Comparison of ENCODE assay signal across 8 mouse cellular contexts in the genomic region with DNA sequence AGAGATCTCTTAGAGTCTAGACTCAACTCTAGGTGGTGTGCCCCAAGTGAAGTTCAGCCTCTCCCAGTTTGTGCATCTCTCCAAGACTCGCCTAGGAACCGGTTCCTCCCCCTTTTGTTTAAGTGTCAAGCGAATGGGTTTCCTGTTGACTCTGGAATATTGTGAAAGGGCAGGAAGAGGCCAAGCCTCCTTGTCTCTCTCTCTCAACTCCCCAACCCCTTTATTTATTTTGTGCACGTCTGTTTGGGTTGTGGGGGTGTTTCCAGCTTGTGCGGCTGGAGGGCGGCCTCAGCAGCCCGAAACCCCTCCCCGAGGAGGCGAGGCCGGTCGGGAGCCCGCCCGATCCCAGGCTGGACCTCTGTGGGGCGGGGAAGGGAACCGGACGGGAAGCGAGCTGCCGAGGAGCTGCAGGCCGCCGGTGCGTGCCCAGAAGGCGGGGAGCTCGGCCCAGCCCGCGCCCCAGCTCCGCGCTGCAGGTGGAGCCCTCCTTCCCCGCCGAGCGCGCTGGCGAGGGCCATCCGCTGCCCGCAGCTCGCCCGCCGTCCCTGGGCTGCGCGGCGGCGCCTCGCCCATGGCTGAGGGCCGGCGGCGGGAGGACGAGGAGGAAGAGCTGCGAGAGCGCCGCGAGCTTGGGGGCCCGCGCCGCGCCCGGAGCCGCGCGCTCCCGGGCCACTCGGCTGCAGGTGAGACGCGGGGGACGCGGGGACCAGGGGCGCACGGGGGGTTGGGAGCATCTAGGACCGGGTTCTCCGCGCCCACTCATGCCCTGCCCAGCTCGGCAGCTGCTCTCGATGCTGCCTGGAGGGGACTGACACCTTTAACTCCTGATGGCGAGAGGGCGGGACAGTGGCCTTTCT. TPM values are rescaled to one million over a fixed set of nuclear protein-coding genes. Genes with fewer than 3 reads are reported as not detected.
DNase-seq lines count a peak whose midpoint lies in the region; ATAC-seq and TF ChIP-seq lines count a peak whose summit lies in the region.

A gene (plus strand): TSS at position 368 of the 857 bp plus-strand sequence.

- peaks cover 9% of the 10 kb centered on the region; the same call in 1 of the 2 replicates for H3K4me1 ChIP-seq in lung, embryonic 14.5 days (ENCODE audit: insufficient read depth)

- peak within 1 kb of the TSS; percentile 79 for H3K4me3 ChIP-seq in lung, embryonic 14.5 days (ENCODE audit: low read depth, low read length)

- peak within 1 kb of the TSS; percentile 91 for H3K4me2 ChIP-seq in lung, embryonic 14.5 days

- ATAC-seq in lung, embryonic 14.5 days (ENCODE audit: insufficient read depth) = peak; percentile 97

- H3K9me3 ChIP-seq in lung, embryonic 14.5 days (ENCODE audit: low read depth, low read length) = no peaks in the 10 kb centered on the region

- WGBS in lung, embryonic 14.5 days = under 1% methylated on average over 62 of the region's 73 CpGs

- TF ChIP-seq CTCF in lung, embryonic 14.5 days (IDR thresholded peaks at IDR 0.05; ENCODE audit: low read depth) = no peak

- H3K27ac ChIP-seq in lung, embryonic 14.5 days (ENCODE audit: low read depth) = peak within 1 kb of the TSS; percentile 79

- DNase-seq in WW6 (ENCODE audit: low read depth, low spot score) = peak; percentile 42
- DNase-seq in cerebellum, postnatal 10 days = peak; percentile 78 to 85
- peak; percentile 13 to 67 for DNase-seq in frontal cortex, postnatal 10 days (ENCODE audit: low spot score in 2 of 2)
- DNase-seq in heart, postnatal 4 days = peak; percentile 85
- peak; percentile 59 for DNase-seq in layer of hippocampus, adult 9-11 months
- DNase-seq in lung, embryonic 14.5 days = peak; percentile 94
- DNase-seq in ovary, postnatal 10 days (ENCODE audit: low spot score) = peak; percentile 69
- DNase-seq in urinary bladder, postnatal 4 days (ENCODE audit: low spot score in 2 of 2) = peak; percentile 84

- H3K9ac ChIP-seq in lung, embryonic 14.5 days = peak within 1 kb of the TSS; percentile 86

- no peaks in the 10 kb centered on the region for H3K27me3 ChIP-seq in lung, embryonic 14.5 days (ENCODE audit: insufficient read depth, low read length)

- H3K36me3 ChIP-seq in lung, embryonic 14.5 days (ENCODE audit: insufficient read depth) = no peaks in the 10 kb centered on the region

RNA-seq across cellular contexts. Expression of the gene that starts here (rescaled TPM):
- total RNA-seq in heart, postnatal 4 days (2021) = 10 to 100 TPM; 21.4 to 21.5 TPM
- 31.9 and 38.2 TPM in 2 replicates for polyA plus RNA-seq in lung, embryonic 14.5 days (2014; fragmentation: Nextera tagmentation; extraction: Ambion mirVana)

Comparison
In these comparisons a context has a peak if more than half of its experiments do, and no peak if none do; other contexts are left out.
1. Peak in every context shown above with its lines: DNase-seq, ATAC-seq, H3K4me3 ChIP-seq and H3K27ac ChIP-seq.
2. DNase-seq: peak in every context shown above with its lines; median percentile 94 in lung, embryonic 14.5 days; 85 in heart, postnatal 4 days; 84 in urinary bladder, postnatal 4 days; 82 in cerebellum, postnatal 10 days; 69 in ovary, postnatal 10 days; 59 in layer of hippocampus, adult 9-11 months; 42 in WW6; 40 in frontal cortex, postnatal 10 days.